Mouse (Mus musculus) layer of hippocampus, adult 8-10 months (tissue): ENCODE results near the gene Irgm2. TPM values are rescaled to one million over a fixed set of nuclear protein-coding genes. Genes with fewer than 3 reads are reported as not detected.

Source experiments
- DNase-seq, 2 experiments: peaks; one replicate each; pipeline ENCODE4 v3.0.0; 2022; ENCODE audit warnings: low spot score in 2 of 2
- total RNA-seq, 4 experiments: library from RNA; stranded (reverse); gene quantifications; 2 replicates each; pipeline ENCODE4 v1.2.4; 2022

Gene Irgm2
- total RNA-seq, 4 experiments from 2014 or later: 2.3 to 4.6 (median 3.1) TPM

GRCm38 (mm10) chr11:58260156-58260555, 60.7 kb downstream of the Irgm2 start:
- no peak for DNase-seq

GRCm38 (mm10) chr11:58261826-58262225, 62.4 kb downstream of the Irgm2 start:
- DNase-seq: no peak

- DNase-seq: no peak
Observed at GRCm38 (mm10) chr11:58262336-58262735, 62.9 kb downstream of the Irgm2 start.

GRCm38 (mm10) chr11:58263516-58263915, 64.1 kb downstream of the Irgm2 start:
- DNase-seq: no peak

- DNase-seq: no peak
Observed at GRCm38 (mm10) chr11:58264546-58264945, 65.1 kb downstream of the Irgm2 start.

GRCm38 (mm10) chr11:58268285-58268684, 68.9 kb downstream of the Irgm2 start:
- DNase-seq: no peak

Other genes with a start within 250 kb of the Irgm2 start
- 10 to 100 TPM; 91.6 to 96.7 (median 94.3) TPM for gene Larp1, start 190.6 kb upstream of the Irgm2 start, total RNA-seq
- gene Gm12248, start 106.5 kb upstream of the Irgm2 start, total RNA-seq: not detected
- 10 to 100 TPM; 54.0 to 57.5 (median 55.3) TPM for gene Cnot8, start 95.5 kb upstream of the Irgm2 start, total RNA-seq
- gene Gemin5, start 31.1 kb upstream of the Irgm2 start, total RNA-seq: 10 to 100 TPM; 19.6 to 23.5 (median 20.0) TPM
- gene Mrpl22, start 28.0 kb upstream of the Irgm2 start, total RNA-seq: 10 to 100 TPM; 30.8 to 33.8 (median 32.8) TPM
- 1 to 10 TPM; 2.4 to 5.5 (median 3.6) TPM for gene Igtp, start 62 bp upstream of the Irgm2 start, total RNA-seq
- not detected for gene 4930438A08Rik, start 75.2 kb downstream of the Irgm2 start, total RNA-seq
- gene Zfp692, start 107.5 kb downstream of the Irgm2 start, total RNA-seq: 10 to 100 TPM; 28.5 to 36.1 (median 32.3) TPM
- gene Zfp672, start 130.7 kb downstream of the Irgm2 start, total RNA-seq: 10 to 100 TPM; 39.8 to 56.6 (median 45.4) TPM
- 10 to 100 TPM; 37.3 to 57.0 (median 44.8) TPM for gene Sh3bp5l, start 131.1 kb downstream of the Irgm2 start, total RNA-seq
- gene Lypd8, start 179.4 kb downstream of the Irgm2 start, total RNA-seq: under 1 TPM in 1 of 4 experiments, not detected in 3; 0.29 TPM
- not detected for gene 1810065E05Rik, start 221.5 kb downstream of the Irgm2 start, total RNA-seq
- gene Gm12253, start 232.9 kb downstream of the Irgm2 start, total RNA-seq: not detected